Mouse (Mus musculus): ENCODE results near the gene Dmwd. TPM values are rescaled to one million over a fixed set of nuclear protein-coding genes. Genes with fewer than 3 reads are reported as not detected.

The Dmwd gene
- polyA plus RNA-seq, 1 experiment from 2014 or later = 16.8 TPM

- H3K36me3 ChIP-seq (replicated peaks) = peaks cover 20% of the 10 kb centered on the region
- peaks cover 33% of the 10 kb centered on the region for H3K4me1 ChIP-seq
- DNase-seq (ENCODE audit: low spot score) = no peak
- 86% methylated on average over 1 of the region's 1 CpGs for WGBS
- no peaks in the 10 kb centered on the region for H3K27me3 ChIP-seq (replicated peaks; ENCODE audit: low read depth, poor library complexity, severe bottlenecking)
- no peaks in the 10 kb centered on the region; the same call in 1 of the 2 replicates for H3K9me3 ChIP-seq
- H3K4me3 ChIP-seq = no peak overlapping the region
- H3K27ac ChIP-seq (replicated peaks) = no peak overlapping the region
These were observed 24.3 kb downstream of the Dmwd start for GRCm38 (mm10) chr7:19100290-19100689.

- Histone ChIP-seq H3K4me3 (no peak overlapping the region), H3K27ac (replicated peaks) (no peak overlapping the region), H3K36me3 (replicated peaks) (no peaks in the 10 kb centered on the region), H3K27me3 (replicated peaks; ENCODE audit: low read depth, poor library complexity, severe bottlenecking) (no peaks in the 10 kb centered on the region), H3K4me1 (peaks cover 1% of the 10 kb centered on the region; the same call in 1 of the 2 replicates), H3K9me3 (no peaks in the 10 kb centered on the region)
- DNase-seq (ENCODE audit: low spot score) = no peak
These were observed 27.7 kb downstream of the Dmwd start for GRCm38 (mm10) chr7:19103741-19104140.

DNA sequence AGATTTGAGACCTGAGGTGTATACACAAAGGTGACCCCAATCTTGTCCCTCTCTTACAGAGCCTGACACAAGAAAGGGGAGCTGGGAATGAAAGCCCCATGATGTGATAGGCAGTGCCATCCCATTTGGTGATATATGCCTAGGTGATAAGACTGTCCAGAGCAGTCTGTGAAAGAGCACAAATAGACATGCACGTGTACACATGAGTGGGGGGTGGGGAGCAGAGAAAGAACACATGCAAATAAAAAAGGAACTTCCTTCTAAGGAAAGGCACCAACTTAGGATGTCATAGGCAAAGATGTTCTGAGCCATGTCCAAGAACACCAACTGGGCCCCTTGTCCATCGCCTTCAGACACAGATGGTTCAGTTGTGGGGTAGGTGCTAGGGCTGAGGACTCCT, 28.5 kb downstream of the Dmwd start:
- Histone ChIP-seq H3K4me1 (no peaks in the 10 kb centered on the region), H3K36me3 (replicated peaks) (no peaks in the 10 kb centered on the region), H3K27me3 (replicated peaks; ENCODE audit: low read depth, poor library complexity, severe bottlenecking) (no peaks in the 10 kb centered on the region), H3K27ac (replicated peaks) (no peak overlapping the region), H3K9me3 (no peaks in the 10 kb centered on the region), H3K4me3 (no peak overlapping the region)
- WGBS = 80% methylated on average over 2 of the region's 2 CpGs
- no peak for DNase-seq (ENCODE audit: low spot score)

DNA sequence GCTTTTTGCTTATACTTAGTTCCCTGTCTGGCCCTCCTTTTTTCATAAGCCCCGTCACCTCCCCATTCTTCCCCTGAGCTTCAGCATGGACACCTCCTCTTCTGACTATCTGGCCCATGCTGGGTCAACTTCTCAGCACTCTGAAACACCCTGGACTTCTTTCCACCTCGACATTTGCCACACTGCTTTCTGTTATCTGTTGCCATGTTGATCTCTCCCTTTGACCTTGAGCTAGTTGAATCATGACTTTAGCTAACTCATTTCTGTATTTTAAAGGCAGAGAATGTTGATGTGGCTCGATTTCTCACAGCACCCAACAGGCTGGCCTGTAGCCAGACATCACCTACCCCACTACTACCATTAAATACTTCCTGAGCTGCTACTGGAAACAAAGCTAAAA, 31.4 kb downstream of the Dmwd start:
- H3K36me3 ChIP-seq (replicated peaks) = no peaks in the 10 kb centered on the region
- no peaks in the 10 kb centered on the region for H3K27me3 ChIP-seq (replicated peaks; ENCODE audit: low read depth, poor library complexity, severe bottlenecking)
- no peak for DNase-seq (ENCODE audit: low spot score)
- 65% methylated on average over 3 of the region's 3 CpGs for WGBS
- H3K9me3 ChIP-seq = no peaks in the 10 kb centered on the region
- H3K4me1 ChIP-seq = 0 out of 2 replicates have a peak, but pooled peaks cover 2% of the 10 kb centered on the region
- no peak overlapping the region for H3K4me3 ChIP-seq
- H3K27ac ChIP-seq (replicated peaks) = no peak overlapping the region

DNA sequence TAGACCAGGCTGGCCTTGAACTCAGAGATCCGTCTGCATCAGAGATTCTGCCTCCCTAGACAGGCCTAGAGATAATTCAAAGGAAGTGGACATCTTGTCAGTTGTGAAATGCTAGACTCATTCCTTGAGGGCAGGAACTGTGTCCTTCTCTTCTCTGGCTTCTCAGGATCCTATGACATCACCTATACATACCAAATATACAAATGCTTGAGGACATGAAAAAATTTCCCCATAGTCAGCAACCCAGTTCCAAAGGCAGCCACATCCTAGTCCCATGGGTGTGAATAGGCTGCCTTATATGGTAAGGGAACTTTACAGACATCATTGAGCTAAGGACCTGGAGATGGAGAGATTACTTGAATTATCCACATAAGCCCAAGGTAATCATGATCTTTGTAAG, 33.5 kb downstream of the Dmwd start:
- 0 out of 2 replicates have a peak, but pooled peaks cover 2% of the 10 kb centered on the region for H3K4me1 ChIP-seq
- H3K9me3 ChIP-seq = no peaks in the 10 kb centered on the region
- 80% methylated on average over 1 of the region's 1 CpGs for WGBS
- no peak for DNase-seq (ENCODE audit: low spot score)
- no peak overlapping the region for H3K27ac ChIP-seq (replicated peaks)
- H3K4me3 ChIP-seq = no peak overlapping the region
- no peaks in the 10 kb centered on the region for H3K27me3 ChIP-seq (replicated peaks; ENCODE audit: low read depth, poor library complexity, severe bottlenecking)
- no peaks in the 10 kb centered on the region for H3K36me3 ChIP-seq (replicated peaks)

- Histone ChIP-seq H3K9me3 (peaks cover 13% of the 10 kb centered on the region), H3K36me3 (replicated peaks) (peaks cover 9% of the 10 kb centered on the region), H3K27me3 (replicated peaks; ENCODE audit: low read depth, poor library complexity, severe bottlenecking) (peaks cover 12% of the 10 kb centered on the region), H3K4me1 (peaks cover 19% of the 10 kb centered on the region), H3K4me3 (peak within 1 kb of the TSS; percentile 46), H3K27ac (replicated peaks) (peak within 1 kb of the TSS; percentile 65)
- DNase-seq (ENCODE audit: low spot score) = peak; percentile 83
- WGBS = 19% methylated on average over 64 of the region's 64 CpGs
These were observed 42.2 kb downstream of the Dmwd start, which contains the start of gene Gm4969 for GRCm38 (mm10) chr7:19118028-19118771. Gm4969 (minus strand) TSS chr7:19118368.

GRCm38 (mm10) chr7:19119083-19119482, 43.1 kb downstream of the Dmwd start:
- H3K4me1 ChIP-seq = peaks cover 19% of the 10 kb centered on the region
- peaks cover 12% of the 10 kb centered on the region for H3K27me3 ChIP-seq (replicated peaks; ENCODE audit: low read depth, poor library complexity, severe bottlenecking)
- H3K9me3 ChIP-seq = peaks cover 13% of the 10 kb centered on the region
- peak overlapping the region; percentile 73; the same call in 1 of the 2 replicates for H3K4me3 ChIP-seq
- H3K27ac ChIP-seq (replicated peaks) = no peak overlapping the region
- H3K36me3 ChIP-seq (replicated peaks) = peaks cover 9% of the 10 kb centered on the region
- WGBS = 93% methylated on average over 8 of the region's 8 CpGs
- no peak for DNase-seq (ENCODE audit: low spot score)

DNA sequence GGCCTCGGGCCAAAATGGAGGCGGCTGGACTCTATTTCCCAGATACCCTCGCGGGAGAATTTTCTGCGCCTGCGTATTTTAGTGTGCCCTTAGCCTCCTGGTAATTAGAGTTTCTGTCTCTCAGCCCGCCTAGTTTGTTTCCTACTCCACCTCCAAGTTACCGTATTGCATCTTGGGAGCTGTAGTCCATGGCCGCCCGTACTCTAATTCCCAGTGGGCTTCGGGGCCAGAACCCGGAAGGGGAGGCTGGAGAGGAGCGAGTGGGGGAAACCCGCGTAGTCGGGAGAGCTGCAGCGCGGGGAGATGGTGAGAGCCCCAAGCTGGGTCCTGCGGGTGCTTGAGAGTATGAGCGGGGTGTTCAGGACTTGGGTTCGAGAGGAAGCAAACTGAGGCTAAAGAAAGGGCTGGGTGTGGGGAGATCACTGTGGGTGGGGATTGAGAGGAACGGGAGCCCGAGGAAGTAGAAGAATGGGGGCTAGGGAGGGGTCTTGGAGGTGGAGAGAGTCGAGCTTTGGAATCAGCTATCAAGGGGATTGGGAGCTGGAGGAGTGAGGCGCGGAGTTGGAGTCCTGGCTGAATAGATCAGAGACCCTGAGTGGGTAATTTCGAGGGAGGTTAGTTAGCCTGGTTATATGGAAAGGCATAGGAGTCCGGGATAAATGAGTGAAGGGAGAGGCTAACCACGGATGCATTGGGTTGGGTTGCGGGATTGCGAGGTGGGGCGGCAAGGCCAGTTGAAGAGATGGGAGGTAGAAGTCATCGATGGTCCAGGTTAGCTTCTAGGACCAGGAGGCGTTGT, 43.8 kb downstream of the Dmwd start, which contains the start of gene Fbxo46:
Fbxo46 (plus strand) TSS at position 229 of the 799 bp plus-strand sequence.
- H3K27ac ChIP-seq (replicated peaks) = peak within 1 kb of the TSS; percentile 85
- peak; percentile 92 for DNase-seq (ENCODE audit: low spot score)
- H3K4me3 ChIP-seq = peak within 1 kb of the TSS; percentile 73
- peaks cover 13% of the 10 kb centered on the region for H3K9me3 ChIP-seq
- peaks cover 9% of the 10 kb centered on the region for H3K36me3 ChIP-seq (replicated peaks)
- peaks cover 22% of the 10 kb centered on the region for H3K4me1 ChIP-seq
- 4% methylated on average over 34 of the region's 34 CpGs for WGBS
- peaks cover 12% of the 10 kb centered on the region for H3K27me3 ChIP-seq (replicated peaks; ENCODE audit: low read depth, poor library complexity, severe bottlenecking)

DNA sequence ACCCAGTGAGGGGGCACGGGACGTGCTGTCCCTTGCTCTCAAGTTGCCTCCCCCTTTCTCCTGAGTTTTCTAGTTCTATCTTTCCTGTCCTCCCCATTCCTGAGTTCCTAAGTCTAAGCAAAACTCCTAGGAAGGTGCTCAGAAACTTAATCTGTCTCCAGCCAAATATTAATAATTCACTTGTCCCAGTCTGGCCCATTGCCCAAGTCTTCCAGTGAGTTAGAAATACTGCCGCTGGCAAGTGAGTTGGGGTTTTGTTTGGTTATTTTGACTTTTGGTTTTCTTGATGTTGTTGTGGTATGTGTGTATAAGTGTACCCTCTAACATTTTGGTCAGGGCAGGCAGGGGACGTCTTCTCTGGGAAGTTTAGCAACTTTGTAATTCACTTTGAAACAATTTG, 45.7 kb downstream of the Dmwd start:
- peaks cover 13% of the 10 kb centered on the region for H3K36me3 ChIP-seq (replicated peaks)
- H3K27ac ChIP-seq (replicated peaks) = no peak overlapping the region
- H3K27me3 ChIP-seq (replicated peaks; ENCODE audit: low read depth, poor library complexity, severe bottlenecking) = peaks cover 12% of the 10 kb centered on the region
- no peak for DNase-seq (ENCODE audit: low spot score)
- no peak overlapping the region for H3K4me3 ChIP-seq
- peaks cover 11% of the 10 kb centered on the region for H3K9me3 ChIP-seq
- 94% methylated on average over 4 of the region's 4 CpGs for WGBS
- peaks cover 24% of the 10 kb centered on the region for H3K4me1 ChIP-seq

GRCm38 (mm10) chr7:19124713-19125112, 48.7 kb downstream of the Dmwd start:
- Histone ChIP-seq H3K4me1 (peaks cover 18% of the 10 kb centered on the region), H3K27ac (replicated peaks) (no peak overlapping the region), H3K9me3 (no peaks in the 10 kb centered on the region), H3K36me3 (replicated peaks) (peaks cover 33% of the 10 kb centered on the region), H3K27me3 (replicated peaks; ENCODE audit: low read depth, poor library complexity, severe bottlenecking) (no peaks in the 10 kb centered on the region), H3K4me3 (no peak overlapping the region)
- 91% methylated on average over 6 of the region's 6 CpGs for WGBS
- DNase-seq (ENCODE audit: low spot score) = no peak

DNA sequence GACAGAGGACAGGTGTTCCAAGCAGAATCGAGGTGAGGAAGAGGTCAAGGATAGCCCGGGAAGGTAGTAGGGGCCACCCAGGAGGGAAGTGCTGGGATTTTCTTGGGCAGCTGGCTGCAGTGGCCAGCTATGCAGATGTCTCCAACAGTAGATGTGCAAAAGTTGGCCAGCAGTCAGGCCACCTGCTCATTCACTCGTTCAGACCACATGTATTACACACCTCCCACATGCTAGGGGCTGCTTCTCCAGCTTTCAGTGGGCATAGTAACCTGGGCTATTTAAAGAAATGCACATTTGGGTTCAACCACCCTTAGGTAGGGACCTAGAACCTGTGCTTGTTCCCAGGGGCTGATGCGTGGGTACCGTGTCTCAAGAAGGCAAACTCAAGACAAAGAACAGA, 51.7 kb downstream of the Dmwd start:
- Histone ChIP-seq H3K4me3 (no peak overlapping the region), H3K36me3 (replicated peaks) (peaks cover 28% of the 10 kb centered on the region), H3K9me3 (no peaks in the 10 kb centered on the region), H3K27me3 (replicated peaks; ENCODE audit: low read depth, poor library complexity, severe bottlenecking) (no peaks in the 10 kb centered on the region), H3K4me1 (peaks cover 22% of the 10 kb centered on the region), H3K27ac (replicated peaks) (no peak overlapping the region)
- 91% methylated on average over 5 of the region's 5 CpGs for WGBS
- no peak for DNase-seq (ENCODE audit: low spot score)

GRCm38 (mm10) chr7:19129396-19129795, 53.4 kb downstream of the Dmwd start:
- Histone ChIP-seq H3K4me3 (no peak overlapping the region), H3K9me3 (no peaks in the 10 kb centered on the region), H3K36me3 (replicated peaks) (peaks cover 36% of the 10 kb centered on the region), H3K4me1 (peaks cover 22% of the 10 kb centered on the region), H3K27ac (replicated peaks) (no peak overlapping the region), H3K27me3 (replicated peaks; ENCODE audit: low read depth, poor library complexity, severe bottlenecking) (no peaks in the 10 kb centered on the region)
- DNase-seq (ENCODE audit: low spot score) = no peak
- WGBS = 97% methylated on average over 5 of the region's 5 CpGs

Data from embryonic facial prominence, embryonic 10.5 days (tissue).